Mouse (Mus musculus) stomach, embryonic 14.5 days (tissue): ENCODE results near the gene Cage1. TPM values are rescaled to one million over a fixed set of nuclear protein-coding genes. Genes with fewer than 3 reads are reported as not detected.

ENCODE experiments used
- ATAC-seq: fragments of 200-750 bp; cut with Nextera tagmentation; 2 replicates; pipeline ENCODE4 v1.8.0; 2017; ENCODE audit warnings: low read depth, moderate TSS enrichment; ENCODE audit not compliant: insufficient number of reproducible peaks, insufficient read depth, low FRiP score
- H3K27ac ChIP-seq: fragments of 300-500 bp; sonication (generic); 2 replicates; pipeline ENCODE4 v1.5.1; 2014; ENCODE audit warnings: mild to moderate bottlenecking, low read length, moderate library complexity, mixed read lengths
- H3K27me3 ChIP-seq: fragments of 300-500 bp; sonication (generic); 2 replicates; pipeline ENCODE4 v1.6.1; 2014; ENCODE audit warnings: low read length, control low read depth, mixed read lengths; ENCODE audit not compliant: control insufficient read depth, insufficient read depth
- H3K36me3 ChIP-seq: fragments of 300-500 bp; sonication (generic); 2 replicates; pipeline ENCODE4 v1.6.1; 2014; ENCODE audit warnings: mild to moderate bottlenecking, control low read depth, low read length, moderate library complexity, mixed read lengths; ENCODE audit not compliant: control insufficient read depth, insufficient read depth
- H3K4me1 ChIP-seq: fragments of 300-500 bp; sonication (generic); 2 replicates; pipeline ENCODE4 v1.6.1; 2014; ENCODE audit warnings: low read length, control low read depth, mixed read lengths; ENCODE audit not compliant: control insufficient read depth, insufficient read depth
- H3K4me2 ChIP-seq: fragments of 300-500 bp; sonication (generic); replicated peaks from 2 replicates; pipeline ENCODE4 v1.6.1; 2014; ENCODE audit warnings: low read depth, low read length, control low read depth
- H3K4me3 ChIP-seq: fragments of 300-500 bp; sonication (generic); 2 replicates; pipeline ENCODE4 v1.5.1; 2014; ENCODE audit warnings: low read depth, low read length, control low read depth
- H3K9ac ChIP-seq: fragments of 300-500 bp; sonication (generic); replicated peaks from 2 replicates; pipeline ENCODE4 v1.6.1; 2014; ENCODE audit warnings: low read depth, mild to moderate bottlenecking, control low read depth, low read length, moderate library complexity, mixed read lengths
- H3K9me3 ChIP-seq: fragments of 300-500 bp; sonication (generic); 2 replicates; pipeline ENCODE4 v1.6.1; 2016; ENCODE audit warnings: low read depth, low read length, control low read depth; ENCODE audit not compliant: control insufficient read depth
- WGBS: fragments of 180-500 bp; shearing (Covaris S2); extraction: QIAGEN DNeasy Blood & Tissue Kit; methylation state at CpG from one replicate; pipeline ENCODE4 v1.1.7; 2014; 5-methylcytosine and 5-hydroxymethylcytosine counted together
- polyA plus RNA-seq: library from polyadenylated mRNA; unstranded; fragments of >200 nt; fragmentation: Nextera tagmentation; extraction: Ambion mirVana; gene quantifications from 2 replicates; pipeline ENCODE4 v1.2.1, GENCODE M21; 2014

Cage1 gene
- polyA plus RNA-seq, 1 experiment from 2014 or later, result 1.1 TPM

- 66% methylated on average over 18 of the region's 18 CpGs for whole genome bisulfite sequencing
- ATAC-seq, result 0 out of 2 replicates have a peak, but pooled peaks have one; percentile 11
These were observed 36.8 kb upstream of the Cage1 start for GRCm38 (mm10) chr13:38073374-38074307.

GRCm38 (mm10) chr13:38070945-38071344 is 34.1 kb upstream of the Cage1 start:
- H3K36me3 ChIP-seq, result no peaks in the 10 kb centered on the region
- WGBS, result 55% methylated on average over 4 of the region's 4 CpGs
- no peak overlapping the region for H3K4me3 ChIP-seq
- no peak for ATAC-seq
- no peaks in the 10 kb centered on the region for H3K9me3 ChIP-seq
- no peak overlapping the region for H3K4me2 ChIP-seq
- H3K27ac ChIP-seq, result no peak overlapping the region
- no peak overlapping the region for H3K9ac ChIP-seq
- H3K27me3 ChIP-seq, result no peaks in the 10 kb centered on the region
- H3K4me1 ChIP-seq, result 0 out of 2 replicates have a peak, but pooled peaks cover 5% of the 10 kb centered on the region

More at GRCm38 (mm10) chr13:38073374-38074307, 36.8 kb upstream of the Cage1 start:
- H3K4me3 ChIP-seq, result no peak overlapping the region
- no peak overlapping the region for H3K27ac ChIP-seq
- 0 out of 2 replicates have a peak, but pooled peaks cover 5% of the 10 kb centered on the region for H3K4me1 ChIP-seq
- no peaks in the 10 kb centered on the region for H3K27me3 ChIP-seq
- H3K9me3 ChIP-seq, result no peaks in the 10 kb centered on the region
- no peak overlapping the region for H3K4me2 ChIP-seq
- no peaks in the 10 kb centered on the region for H3K36me3 ChIP-seq
- H3K9ac ChIP-seq, result no peak overlapping the region

- ATAC-seq, result peak; percentile 65; the same call in 1 of the 2 replicates
- WGBS, result 67% methylated on average over 11 of the region's 11 CpGs
- no peaks in the 10 kb centered on the region for H3K9me3 ChIP-seq
- no peak overlapping the region for H3K9ac ChIP-seq
- no peak overlapping the region for H3K4me3 ChIP-seq
- no peaks in the 10 kb centered on the region for H3K4me1 ChIP-seq
- H3K36me3 ChIP-seq, result peaks cover 25% of the 10 kb centered on the region
- H3K27me3 ChIP-seq, result no peaks in the 10 kb centered on the region
- H3K27ac ChIP-seq, result no peak overlapping the region
- no peak overlapping the region for H3K4me2 ChIP-seq
These were observed 28.2 kb upstream of the Cage1 start for GRCm38 (mm10) chr13:38064854-38065663.

GRCm38 (mm10) chr13:38062678-38063077 is 25.8 kb upstream of the Cage1 start:
- Histone ChIP-seq H3K9ac (no peak overlapping the region), H3K9me3 (no peaks in the 10 kb centered on the region), H3K27ac (no peak overlapping the region), H3K4me2 (no peak overlapping the region), H3K36me3 (peaks cover 39% of the 10 kb centered on the region), H3K4me3 (no peak overlapping the region), H3K4me1 (no peaks in the 10 kb centered on the region), H3K27me3 (no peaks in the 10 kb centered on the region)
- WGBS, result 91% methylated on average over 11 of the region's 11 CpGs
- no peak for ATAC-seq

GRCm38 (mm10) chr13:38049888-38050287 is 13.0 kb upstream of the Cage1 start:
- Histone ChIP-seq H3K9ac (no peak overlapping the region), H3K27ac (no peak overlapping the region), H3K4me1 (no peaks in the 10 kb centered on the region), H3K4me2 (no peak overlapping the region), H3K27me3 (no peaks in the 10 kb centered on the region), H3K36me3 (peaks cover 76% of the 10 kb centered on the region), H3K9me3 (no peaks in the 10 kb centered on the region), H3K4me3 (no peak overlapping the region)
- WGBS, result 83% methylated on average over 3 of the region's 3 CpGs
- no peak for ATAC-seq

GRCm38 (mm10) chr13:38037811-38038210 is 942 bp upstream of the Cage1 start:
- 36% methylated on average over 12 of the region's 12 CpGs for WGBS
- Histone ChIP-seq H3K4me3 (peak overlapping the region; percentile 85), H3K27ac (no peak overlapping the region), H3K4me1 (peaks cover 10% of the 10 kb centered on the region; the same call in 1 of the 2 replicates), H3K36me3 (peaks cover 16% of the 10 kb centered on the region), H3K27me3 (no peaks in the 10 kb centered on the region), H3K4me2 (peak overlapping the region; percentile 95), H3K9ac (peak overlapping the region; percentile 87), H3K9me3 (no peaks in the 10 kb centered on the region)
- ATAC-seq, result no peak

- H3K27me3 ChIP-seq, result no peaks in the 10 kb centered on the region
- no peak for ATAC-seq
- WGBS, result 12% methylated on average over 37 of the region's 37 CpGs
- peak within 1 kb of the TSS; percentile 87 for H3K9ac ChIP-seq
- no peaks in the 10 kb centered on the region for H3K9me3 ChIP-seq
- peaks cover 10% of the 10 kb centered on the region; the same call in 1 of the 2 replicates for H3K4me1 ChIP-seq
- peaks cover 12% of the 10 kb centered on the region for H3K36me3 ChIP-seq
- peak within 1 kb of the TSS; percentile 85 for H3K4me3 ChIP-seq
- peak within 1 kb of the TSS; percentile 95 for H3K4me2 ChIP-seq
- H3K27ac ChIP-seq, result peak within 1 kb of the TSS; percentile 68; the same call in 1 of the 2 replicates
These were observed 376 bp downstream of the Cage1 start, which contains the start of gene Riok1 for GRCm38 (mm10) chr13:38036343-38037043. Riok1 (plus strand) TSS chr13:38036995.

- H3K9ac ChIP-seq, result no peak overlapping the region
These were observed 8.5 kb downstream of the Cage1 start for GRCm38 (mm10) chr13:38028407-38028806.

More at GRCm38 (mm10) chr13:38028407-38028806, 8.5 kb downstream of the Cage1 start:
- Histone ChIP-seq H3K4me3 (no peak overlapping the region), H3K4me1 (no peaks in the 10 kb centered on the region), H3K9me3 (no peaks in the 10 kb centered on the region), H3K4me2 (no peak overlapping the region), H3K27ac (no peak overlapping the region), H3K27me3 (no peaks in the 10 kb centered on the region), H3K36me3 (no peaks in the 10 kb centered on the region)
- ATAC-seq, result no peak
- WGBS, result 74% methylated on average over 4 of the region's 4 CpGs
